In genomic region chr13:73117633-73118076, GRCm38 (mm10) we compare ENCODE assay signal across 11 mouse cellular contexts.
DNase-seq lines count a peak whose midpoint lies in the region; ATAC-seq lines count a peak whose summit lies in the region.
"Had no signal": no experiment of that assay in that cellular context is flagged by ENCODE, and none has a peak within 500 bp of the region (broad histone marks: within the 10 kb centered on the region; RNA-seq: fewer than 3 reads in every experiment).

No protein-coding gene starts in this region.

- H3K36me3 ChIP-seq in kidney, embryonic 16.5 days (ENCODE audit: insufficient read depth, low read length): no peaks in the 10 kb centered on the region
- H3K36me3 ChIP-seq in hindbrain, embryonic 13.5 days: no peaks in the 10 kb centered on the region
- no peaks in the 10 kb centered on the region for H3K36me3 ChIP-seq in neural tube, embryonic 13.5 days
- no peaks in the 10 kb centered on the region for H3K36me3 ChIP-seq in heart, embryonic 11.5 days (ENCODE audit: control insufficient read depth, insufficient read depth, low read length)
- H3K36me3 ChIP-seq: heart, embryonic 12.5 days had no signal

- ATAC-seq in kidney, embryonic 16.5 days (ENCODE audit: low FRiP score, low TSS enrichment): peak; percentile 2; the same call in 1 of the 2 replicates
- ATAC-seq in hindbrain, embryonic 13.5 days (ENCODE audit: low FRiP score): peak; percentile 47
- peak; percentile 36 for ATAC-seq in neural tube, embryonic 13.5 days (ENCODE audit: low read depth)
- ATAC-seq in heart, embryonic 11.5 days (replicated peaks; ENCODE audit: insufficient number of reproducible peaks, low FRiP score, low TSS enrichment): no peak

- intact Hi-C loops in gastrocnemius, postnatal 14 days (cut with DNase I; ENCODE audit: low total_unique reads): no loop called here

- H3K4me2 ChIP-seq in kidney, embryonic 16.5 days (replicated peaks; ENCODE audit: low read depth, low read length): peak overlapping the region; percentile 44
- H3K4me2 ChIP-seq in hindbrain, embryonic 13.5 days: peak overlapping the region; percentile 40
- peak overlapping the region; percentile 51 for H3K4me2 ChIP-seq in neural tube, embryonic 13.5 days
- H3K4me2 ChIP-seq in heart, embryonic 11.5 days: no peak overlapping the region
- H3K4me2 ChIP-seq: heart, embryonic 12.5 days had no signal

- no peak overlapping the region for H3K27ac ChIP-seq in kidney, embryonic 16.5 days (ENCODE audit: low read length)
- H3K27ac ChIP-seq in hindbrain, embryonic 13.5 days: peak overlapping the region; percentile 70
- peak overlapping the region; percentile 79 for H3K27ac ChIP-seq in neural tube, embryonic 13.5 days (replicated peaks)
- H3K27ac ChIP-seq in heart, embryonic 11.5 days (ENCODE audit: low read depth, low read length): no peak overlapping the region

- no peaks in the 10 kb centered on the region for H3K9me3 ChIP-seq in kidney, embryonic 16.5 days (ENCODE audit: low read length)
- H3K9me3 ChIP-seq in hindbrain, embryonic 13.5 days: no peaks in the 10 kb centered on the region
- H3K9me3 ChIP-seq in neural tube, embryonic 13.5 days: no peaks in the 10 kb centered on the region
- no peaks in the 10 kb centered on the region for H3K9me3 ChIP-seq in heart, embryonic 11.5 days (replicated peaks; ENCODE audit: control insufficient read depth, low read length)
- H3K9me3 ChIP-seq: heart, embryonic 12.5 days had no signal

- no peak for DNase-seq in kidney, adult 18-20 months
- DNase-seq in ZHBTc4 (ENCODE audit: low read depth, low spot score): peak; percentile 18
- DNase-seq in cerebellum, adult 9-10 months: no peak
- DNase-seq in gastrocnemius, postnatal 14 days: no peak
- DNase-seq: kidney, postnatal 25 days; lung, adult 2 months had no signal

- peak overlapping the region; percentile 20 for H3K4me3 ChIP-seq in kidney, embryonic 16.5 days (ENCODE audit: low read length)
- peak overlapping the region; percentile 18 for H3K4me3 ChIP-seq in hindbrain, embryonic 13.5 days
- peak overlapping the region; percentile 15 for H3K4me3 ChIP-seq in neural tube, embryonic 13.5 days
- no peak overlapping the region for H3K4me3 ChIP-seq in heart, embryonic 11.5 days (ENCODE audit: low read depth, low read length)
- H3K4me3 ChIP-seq: heart, embryonic 12.5 days had no signal

- H3K27me3 ChIP-seq in kidney, embryonic 16.5 days (ENCODE audit: insufficient read depth, low read length): peaks cover 55% of the 10 kb centered on the region
- peaks cover 29% of the 10 kb centered on the region for H3K27me3 ChIP-seq in hindbrain, embryonic 13.5 days
- peaks cover 52% of the 10 kb centered on the region for H3K27me3 ChIP-seq in neural tube, embryonic 13.5 days
- H3K27me3 ChIP-seq in heart, embryonic 11.5 days (ENCODE audit: control insufficient read depth, insufficient read depth, low read length): no peaks in the 10 kb centered on the region
- H3K27me3 ChIP-seq: heart, embryonic 12.5 days had no signal

- peaks cover 7% of the 10 kb centered on the region for H3K4me1 ChIP-seq in kidney, embryonic 16.5 days (ENCODE audit: insufficient read depth, low read length)
- peaks cover 24% of the 10 kb centered on the region for H3K4me1 ChIP-seq in hindbrain, embryonic 13.5 days (replicated peaks)
- peaks cover 30% of the 10 kb centered on the region for H3K4me1 ChIP-seq in neural tube, embryonic 13.5 days (replicated peaks)
- no peaks in the 10 kb centered on the region for H3K4me1 ChIP-seq in heart, embryonic 11.5 days (ENCODE audit: control insufficient read depth, insufficient read depth, low read length)
- H3K4me1 ChIP-seq: heart, embryonic 12.5 days had no signal

- WGBS in kidney, embryonic 16.5 days: 39% methylated on average over 15 of the region's 15 CpGs
- WGBS in hindbrain, embryonic 13.5 days: 37% methylated on average over 15 of the region's 15 CpGs
- WGBS in neural tube, embryonic 13.5 days: 27% methylated on average over 15 of the region's 15 CpGs
- WGBS in heart, embryonic 11.5 days (ENCODE audit: insufficient replicate concordance): 83% methylated on average over 15 of the region's 15 CpGs

- H3K9ac ChIP-seq in kidney, embryonic 16.5 days (replicated peaks; ENCODE audit: low read length): no peak overlapping the region
- peak overlapping the region; percentile 49; the same call in 1 of the 2 replicates for H3K9ac ChIP-seq in hindbrain, embryonic 13.5 days
- H3K9ac ChIP-seq in neural tube, embryonic 13.5 days: peak overlapping the region; percentile 46
- no peak overlapping the region for H3K9ac ChIP-seq in heart, embryonic 11.5 days (ENCODE audit: low read depth, low read length)
- H3K9ac ChIP-seq: heart, embryonic 12.5 days had no signal

Comparison
In these comparisons a context has a peak if more than half of its experiments do, and no peak if none do; other contexts are left out.
1. H3K27ac ChIP-seq: peak in hindbrain, embryonic 13.5 days (single experiment) and neural tube, embryonic 13.5 days (single experiment); none in kidney, embryonic 16.5 days (single experiment) and heart, embryonic 11.5 days (single experiment).
2. H3K9ac ChIP-seq: peak in hindbrain, embryonic 13.5 days (single experiment) and neural tube, embryonic 13.5 days (single experiment); none in kidney, embryonic 16.5 days (single experiment) and heart, embryonic 11.5 days (single experiment).